In the genomic region with DNA sequence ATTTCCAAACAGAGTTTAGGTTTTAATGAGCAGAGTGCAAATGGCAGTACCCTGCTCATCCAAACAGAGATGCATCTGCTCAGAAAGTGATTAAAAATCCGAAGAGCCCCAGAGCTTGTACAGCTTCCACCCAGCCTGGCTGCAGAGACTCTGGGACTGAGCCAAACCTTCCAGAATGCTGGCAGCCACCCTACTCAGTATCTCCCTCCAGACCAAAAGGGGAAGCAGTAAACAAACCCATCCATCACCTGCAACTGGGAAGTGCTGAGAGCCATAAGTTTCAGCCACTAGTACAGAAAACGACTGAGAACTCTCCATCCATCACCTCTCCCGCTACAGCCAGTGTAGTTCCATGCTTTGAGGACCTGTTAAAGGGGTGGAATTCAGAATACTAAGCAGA, we compare ENCODE assay signal across 8 mouse cellular contexts. TPM values are rescaled to one million over a fixed set of nuclear protein-coding genes. Genes with fewer than 3 reads are reported as not detected.
DNase-seq lines count a peak whose midpoint lies in the region; ATAC-seq lines count a peak whose summit lies in the region.
"Had no signal": no experiment of that assay in that cellular context is flagged by ENCODE, and none has a peak within 500 bp of the region (broad histone marks: within the 10 kb centered on the region; RNA-seq: fewer than 3 reads in every experiment).

No protein-coding gene starts in this region.

- no peak overlapping the region for H3K9ac ChIP-seq in hindbrain, embryonic 14.5 days
- H3K9ac ChIP-seq in neural tube, embryonic 15.5 days (replicated peaks) = no peak overlapping the region

- H3K36me3 ChIP-seq in hindbrain, embryonic 14.5 days (replicated peaks; ENCODE audit: control insufficient read depth, insufficient read depth) = no peaks in the 10 kb centered on the region
- no peaks in the 10 kb centered on the region for H3K36me3 ChIP-seq in neural tube, embryonic 15.5 days

- no peaks in the 10 kb centered on the region for H3K9me3 ChIP-seq in hindbrain, embryonic 14.5 days (ENCODE audit: control insufficient read depth, low read length)
- no peaks in the 10 kb centered on the region for H3K9me3 ChIP-seq in neural tube, embryonic 15.5 days (replicated peaks)

- H3K27ac ChIP-seq in hindbrain, embryonic 14.5 days = 0 out of 2 replicates have a peak overlapping the region, but pooled peaks have one; percentile 43
- peak overlapping the region; percentile 66 for H3K27ac ChIP-seq in neural tube, embryonic 15.5 days (replicated peaks)

- no peak overlapping the region for H3K4me3 ChIP-seq in hindbrain, embryonic 14.5 days (replicated peaks; ENCODE audit: low read length)
- H3K4me3 ChIP-seq in neural tube, embryonic 15.5 days (replicated peaks) = no peak overlapping the region

- H3K4me1 ChIP-seq in hindbrain, embryonic 14.5 days (replicated peaks; ENCODE audit: control insufficient read depth, insufficient read depth, low read length) = peaks cover 30% of the 10 kb centered on the region
- H3K4me1 ChIP-seq in neural tube, embryonic 15.5 days = peaks cover 26% of the 10 kb centered on the region

- H3K4me2 ChIP-seq in hindbrain, embryonic 14.5 days (replicated peaks) = 0 out of 2 replicates have a peak overlapping the region, but pooled peaks have one; percentile 7
- no peak overlapping the region; the same call in 1 of the 2 replicates for H3K4me2 ChIP-seq in neural tube, embryonic 15.5 days

- 8% methylated on average over 3 of the region's 3 CpGs for WGBS in hindbrain, embryonic 14.5 days
- 1% methylated on average over 3 of the region's 3 CpGs for whole genome bisulfite sequencing in neural tube, embryonic 15.5 days

- intact Hi-C loops in left cerebral cortex, postnatal 10 days (cut with DNase I) = no loop called here

- ATAC-seq in hindbrain, embryonic 14.5 days (ENCODE audit: low FRiP score) = peak; percentile 84
- ATAC-seq in neural tube, embryonic 15.5 days (ENCODE audit: low FRiP score) = peak; percentile 91

- no peaks in the 10 kb centered on the region for H3K27me3 ChIP-seq in hindbrain, embryonic 14.5 days (ENCODE audit: control insufficient read depth, insufficient read depth, low read length)
- H3K27me3 ChIP-seq in neural tube, embryonic 15.5 days (replicated peaks) = no peaks in the 10 kb centered on the region

- peak; percentile 18 to 23 for DNase-seq in adrenal gland, adult 18-20 months (ENCODE audit: low spot score in 2 of 2)
- peak; percentile 77 for DNase-seq in cerebellum, adult 11-12 months
- peak; percentile 11 to 28 for DNase-seq in frontal cortex, postnatal 36 days (ENCODE audit: low spot score in 2 of 2)
- DNase-seq in hindbrain, embryonic 14.5 days (ENCODE audit: low spot score) = peak; percentile 78
- DNase-seq in left cerebral cortex, postnatal 10 days (ENCODE audit: extremely low spot score in 1 of 2, low spot score in 2 of 2) = peak; percentile 32 to 41
- DNase-seq in thymus, adult 18-20 months = no peak

RNA-seq across cellular contexts. Expression of a gene that starts 9.6 kb away (rescaled TPM):
- not detected for total RNA-seq in adrenal gland, adult 18-20 months (2021)
- polyA plus RNA-seq in hindbrain, embryonic 14.5 days (2014; fragmentation: Nextera tagmentation; extraction: Ambion mirVana) = not detected in 2 replicates
- total RNA-seq in left cerebral cortex, postnatal 10 days (2021) = not detected
- not detected in 2 replicates for polyA plus RNA-seq in neural tube, embryonic 15.5 days (2015; fragmentation: Nextera tagmentation; extraction: Ambion mirVana)
- total RNA-seq: liver, adult 2 months had no signal
- polyA plus RNA-seq: liver, adult 2 months had no signal

RNA-seq across cellular contexts. Expression of a gene that starts 59.5 kb away (rescaled TPM):
- 1 to 10 TPM in 1 of 2 experiments, under 1 TPM in 1; 0.70 to 1.1 TPM for total RNA-seq in adrenal gland, adult 18-20 months (2021)
- polyA plus RNA-seq in hindbrain, embryonic 14.5 days (2014; fragmentation: Nextera tagmentation; extraction: Ambion mirVana) = 12.4 and 17.2 TPM in 2 replicates
- total RNA-seq in left cerebral cortex, postnatal 10 days (2021) = 1 to 10 TPM; 6.1 to 7.2 TPM
- 15.4 and 20.6 TPM in 2 replicates for polyA plus RNA-seq in neural tube, embryonic 15.5 days (2015; fragmentation: Nextera tagmentation; extraction: Ambion mirVana)

Comparison
In these comparisons a context has a peak if more than half of its experiments do, and no peak if none do; other contexts are left out.
1. DNase-seq: peak in adrenal gland, adult 18-20 months (2 of 2), cerebellum, adult 11-12 months (single experiment), frontal cortex, postnatal 36 days (2 of 2), hindbrain, embryonic 14.5 days (single experiment) and left cerebral cortex, postnatal 10 days (2 of 2); none in thymus, adult 18-20 months (0 of 2).